Mouse (Mus musculus): Measurements from ENCODE around the gene Hinfp. TPM values are rescaled to one million over a fixed set of nuclear protein-coding genes. Genes with fewer than 3 reads are reported as not detected.

The Hinfp gene
- polyA plus RNA-seq, 1 experiment from 2014 or later = 17.4 TPM

Small RNAs within 50 kb of the gene (microRNA-seq; reads per million reads assigned to microRNA genes)
- gene Gm44335 = not detected

Other genes starting within 250 kb of the Hinfp start
- 8.4 and 11.6 TPM in 2 replicates for gene Usp2, start 238.7 kb downstream of the Hinfp start, polyA plus RNA-seq (2014; fragmentation: Nextera tagmentation; extraction: Ambion mirVana)
- gene Mfrp, start 203.9 kb downstream of the Hinfp start, polyA plus RNA-seq (2014; fragmentation: Nextera tagmentation; extraction: Ambion mirVana) = 0.31 and 0.41 TPM in 2 replicates
- gene C1qtnf5, start 198.4 kb downstream of the Hinfp start, polyA plus RNA-seq (2014; fragmentation: Nextera tagmentation; extraction: Ambion mirVana) = 7.0 and 8.0 TPM in 2 replicates
- gene Gm49380, start 192.2 kb downstream of the Hinfp start, polyA plus RNA-seq (2014; fragmentation: Nextera tagmentation; extraction: Ambion mirVana) = 0.35 TPM in 1 of 2 replicates, not detected in the other
- gene Rnf26, start 192.2 kb downstream of the Hinfp start, polyA plus RNA-seq (2014; fragmentation: Nextera tagmentation; extraction: Ambion mirVana) = 30.6 and 32.7 TPM in 2 replicates
- 12.6 and 13.6 TPM in 2 replicates for gene Mcam, start 171.2 kb downstream of the Hinfp start, polyA plus RNA-seq (2014; fragmentation: Nextera tagmentation; extraction: Ambion mirVana)
- gene Cbl, start 71.6 kb downstream of the Hinfp start, polyA plus RNA-seq (2014; fragmentation: Nextera tagmentation; extraction: Ambion mirVana) = 22.4 and 22.9 TPM in 2 replicates
- gene Ccdc153, start 65.0 kb downstream of the Hinfp start, polyA plus RNA-seq (2014; fragmentation: Nextera tagmentation; extraction: Ambion mirVana) = not detected in 2 replicates
- 0.46 and 1.1 TPM in 2 replicates for gene Pdzd3, start 54.2 kb downstream of the Hinfp start, polyA plus RNA-seq (2014; fragmentation: Nextera tagmentation; extraction: Ambion mirVana)
- gene Nlrx1, start 37.1 kb downstream of the Hinfp start, polyA plus RNA-seq (2014; fragmentation: Nextera tagmentation; extraction: Ambion mirVana) = 4.4 and 5.1 TPM in 2 replicates
- gene Abcg4, start 17.1 kb downstream of the Hinfp start, polyA plus RNA-seq (2014; fragmentation: Nextera tagmentation; extraction: Ambion mirVana) = 21.7 and 24.4 TPM in 2 replicates
- gene C2cd2l, start 14.6 kb upstream of the Hinfp start, polyA plus RNA-seq (2014; fragmentation: Nextera tagmentation; extraction: Ambion mirVana) = 24.0 and 25.6 TPM in 2 replicates
- 34.6 and 36.1 TPM in 2 replicates for gene Dpagt1, start 20.3 kb upstream of the Hinfp start, polyA plus RNA-seq (2014; fragmentation: Nextera tagmentation; extraction: Ambion mirVana)
- gene H2afx, start 29.0 kb upstream of the Hinfp start, polyA plus RNA-seq (2014; fragmentation: Nextera tagmentation; extraction: Ambion mirVana) = 102 and 107 TPM in 2 replicates
- gene Hmbs, start 38.6 kb upstream of the Hinfp start, polyA plus RNA-seq (2014; fragmentation: Nextera tagmentation; extraction: Ambion mirVana) = 60.8 and 62.2 TPM in 2 replicates
- gene Vps11, start 56.0 kb upstream of the Hinfp start, polyA plus RNA-seq (2014; fragmentation: Nextera tagmentation; extraction: Ambion mirVana) = 34.8 and 42.4 TPM in 2 replicates
- 25.0 and 27.8 TPM in 2 replicates for gene Hyou1, start 73.8 kb upstream of the Hinfp start, polyA plus RNA-seq (2014; fragmentation: Nextera tagmentation; extraction: Ambion mirVana)
- 65.2 and 65.8 TPM in 2 replicates for gene Slc37a4, start 91.2 kb upstream of the Hinfp start, polyA plus RNA-seq (2014; fragmentation: Nextera tagmentation; extraction: Ambion mirVana)
- gene Rps25, start 101.5 kb upstream of the Hinfp start, polyA plus RNA-seq (2014; fragmentation: Nextera tagmentation; extraction: Ambion mirVana) = 1,177 and 1,438 TPM in 2 replicates
- 289 and 299 TPM in 2 replicates for gene Trappc4, start 101.9 kb upstream of the Hinfp start, polyA plus RNA-seq (2014; fragmentation: Nextera tagmentation; extraction: Ambion mirVana)
- gene Ccdc84, start 112.9 kb upstream of the Hinfp start, polyA plus RNA-seq (2014; fragmentation: Nextera tagmentation; extraction: Ambion mirVana) = 23.3 and 28.2 TPM in 2 replicates
- not detected in 2 replicates for gene Foxr1, start 135.5 kb upstream of the Hinfp start, polyA plus RNA-seq (2014; fragmentation: Nextera tagmentation; extraction: Ambion mirVana)
- not detected in 2 replicates for gene Upk2, start 149.3 kb upstream of the Hinfp start, polyA plus RNA-seq (2014; fragmentation: Nextera tagmentation; extraction: Ambion mirVana)
- 11.6 and 13.5 TPM in 2 replicates for gene Bcl9l, start 177.2 kb upstream of the Hinfp start, polyA plus RNA-seq (2014; fragmentation: Nextera tagmentation; extraction: Ambion mirVana)